ENCODE assay signal across 24 mouse cellular contexts in the genomic region with DNA sequence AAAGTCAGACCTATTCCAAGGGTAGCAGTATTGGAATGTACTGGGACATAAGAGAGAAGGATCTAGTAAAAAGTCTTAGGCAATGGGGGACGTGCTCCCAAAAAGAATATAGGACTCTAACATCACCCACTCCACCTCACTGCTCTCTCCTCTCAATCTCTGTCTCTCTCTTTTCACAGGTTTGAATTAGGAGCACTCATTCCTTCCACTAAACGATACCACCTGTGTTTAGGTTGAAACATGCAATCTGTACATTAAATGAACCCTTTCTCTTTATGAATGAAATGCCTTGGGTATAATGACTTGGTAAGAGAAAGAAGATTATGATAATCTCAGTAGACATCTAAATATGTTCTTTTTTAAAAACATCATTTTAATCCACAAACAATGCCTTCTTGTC.
DNase-seq lines count a peak whose midpoint lies in the region; ATAC-seq lines count a peak whose summit lies in the region.
"Had no signal": no experiment of that assay in that cellular context is flagged by ENCODE, and none has a peak within 500 bp of the region (broad histone marks: within the 10 kb centered on the region; RNA-seq: fewer than 3 reads in every experiment).

No protein-coding gene starts in this region.

- no peak for ATAC-seq in embryonic facial prominence, embryonic 11.5 days (replicated peaks; ENCODE audit: insufficient number of reproducible peaks, low FRiP score, low TSS enrichment, low read depth)
- peak; percentile 76; the same call in 1 of the 2 replicates for ATAC-seq in limb, embryonic 11.5 days (ENCODE audit: insufficient number of reproducible peaks, low FRiP score, low TSS enrichment, low read depth)
- peak; percentile 51; the same call in 1 of the 2 replicates for ATAC-seq in limb, embryonic 13.5 days (ENCODE audit: low FRiP score, low read depth)
- ATAC-seq: activated CD4-positive, CD25-positive, alpha-beta regulatory T cell, adult 4 months; CD4-positive, CD25-positive, alpha-beta regulatory T cell, adult 4 months; forebrain, embryonic 13.5 days; forebrain, embryonic 15.5 days; Patski had no signal

- H3K4me3 ChIP-seq in embryonic facial prominence, embryonic 11.5 days (ENCODE audit: low read depth, low read length) = no peak overlapping the region
- H3K4me3 ChIP-seq in embryonic facial prominence, embryonic 10.5 days = no peak overlapping the region
- H3K4me3 ChIP-seq in limb, embryonic 11.5 days (ENCODE audit: low read depth, low read length) = no peak overlapping the region
- H3K4me3 ChIP-seq in limb, embryonic 13.5 days = no peak overlapping the region
- H3K4me3 ChIP-seq: embryonic facial prominence, embryonic 12.5 days; forebrain, embryonic 13.5 days; forebrain, embryonic 15.5 days had no signal

- H3K27ac ChIP-seq in embryonic facial prominence, embryonic 11.5 days (replicated peaks; ENCODE audit: low read depth, low read length) = no peak overlapping the region
- no peak overlapping the region for H3K27ac ChIP-seq in embryonic facial prominence, embryonic 10.5 days (replicated peaks)
- H3K27ac ChIP-seq in limb, embryonic 11.5 days (replicated peaks; ENCODE audit: low read depth, low read length) = peak overlapping the region; percentile 60; the same call in 1 of the 2 replicates
- no peak overlapping the region for H3K27ac ChIP-seq in limb, embryonic 13.5 days
- H3K27ac ChIP-seq: embryonic facial prominence, embryonic 12.5 days; forebrain, embryonic 13.5 days; forebrain, embryonic 15.5 days had no signal

- no peaks in the 10 kb centered on the region for H3K27me3 ChIP-seq in embryonic facial prominence, embryonic 11.5 days (ENCODE audit: control insufficient read depth, insufficient read depth, low read length)
- H3K27me3 ChIP-seq in embryonic facial prominence, embryonic 10.5 days (replicated peaks; ENCODE audit: low read depth, poor library complexity, severe bottlenecking) = no peaks in the 10 kb centered on the region
- H3K27me3 ChIP-seq in limb, embryonic 11.5 days (ENCODE audit: control insufficient read depth, insufficient read depth, low read length) = no peaks in the 10 kb centered on the region
- H3K27me3 ChIP-seq in limb, embryonic 13.5 days = no peaks in the 10 kb centered on the region
- H3K27me3 ChIP-seq: CH12.LX; embryonic facial prominence, embryonic 12.5 days; forebrain, embryonic 13.5 days; forebrain, embryonic 15.5 days had no signal

- no peak overlapping the region for H3K4me2 ChIP-seq in embryonic facial prominence, embryonic 11.5 days (ENCODE audit: low read depth, low read length)
- no peak overlapping the region for H3K4me2 ChIP-seq in limb, embryonic 11.5 days (ENCODE audit: low read depth, severe bottlenecking)
- H3K4me2 ChIP-seq in limb, embryonic 13.5 days (replicated peaks) = no peak overlapping the region
- H3K4me2 ChIP-seq: embryonic facial prominence, embryonic 12.5 days; forebrain, embryonic 13.5 days; forebrain, embryonic 15.5 days had no signal

- no peaks in the 10 kb centered on the region for H3K36me3 ChIP-seq in embryonic facial prominence, embryonic 11.5 days (replicated peaks; ENCODE audit: control insufficient read depth, insufficient read depth, low read depth, low read length)
- H3K36me3 ChIP-seq in embryonic facial prominence, embryonic 10.5 days (replicated peaks) = no peaks in the 10 kb centered on the region
- H3K36me3 ChIP-seq in limb, embryonic 11.5 days (ENCODE audit: control insufficient read depth, insufficient read depth, low read length) = no peaks in the 10 kb centered on the region
- H3K36me3 ChIP-seq in limb, embryonic 13.5 days = no peaks in the 10 kb centered on the region
- H3K36me3 ChIP-seq: embryonic facial prominence, embryonic 12.5 days; forebrain, embryonic 15.5 days; G1E had no signal

- peak; percentile 50 for DNase-seq in embryonic facial prominence, embryonic 11.5 days (ENCODE audit: low spot score)
- no peak for DNase-seq in embryonic facial prominence, embryonic 10.5 days (ENCODE audit: low spot score)
- peak; percentile 38 for DNase-seq in forelimb bud, embryonic 11.5 days (ENCODE audit: low read depth, low spot score)
- DNase-seq in limb, embryonic 11.5 days (ENCODE audit: low spot score) = no peak
- DNase-seq in heart, postnatal 4 days = no peak
- DNase-seq in gastrocnemius, adult 8-10 months (ENCODE audit: low spot score in 2 of 2) = no peak
- DNase-seq: adrenal gland, adult 8-10 months; adrenal gland, postnatal 14 days; adrenal gland, postnatal 36 days; B cell, adult 2 months; cerebellum, adult 11-12 months; cerebellum, adult 2 months; cerebellum, adult 9-10 months; cerebellum, postnatal 10 days; cerebellum, postnatal 25 days had no signal

- no peaks in the 10 kb centered on the region for H3K9me3 ChIP-seq in embryonic facial prominence, embryonic 11.5 days (replicated peaks; ENCODE audit: control insufficient read depth, low read length)
- H3K9me3 ChIP-seq in embryonic facial prominence, embryonic 10.5 days = no peaks in the 10 kb centered on the region
- H3K9me3 ChIP-seq in limb, embryonic 11.5 days (ENCODE audit: control insufficient read depth, low read length) = no peaks in the 10 kb centered on the region
- H3K9me3 ChIP-seq in limb, embryonic 13.5 days = no peaks in the 10 kb centered on the region
- H3K9me3 ChIP-seq: embryonic facial prominence, embryonic 12.5 days; forebrain, embryonic 13.5 days; forebrain, embryonic 15.5 days had no signal

- H3K9ac ChIP-seq in embryonic facial prominence, embryonic 11.5 days (replicated peaks; ENCODE audit: low read length) = no peak overlapping the region
- H3K9ac ChIP-seq in limb, embryonic 11.5 days (ENCODE audit: low read length) = no peak overlapping the region
- H3K9ac ChIP-seq in limb, embryonic 13.5 days = no peak overlapping the region
- H3K9ac ChIP-seq: embryonic facial prominence, embryonic 12.5 days; forebrain, embryonic 13.5 days; forebrain, embryonic 15.5 days had no signal

- WGBS in embryonic facial prominence, embryonic 11.5 days = 52% methylated on average over 2 of the region's 2 CpGs
- 60% methylated on average over 2 of the region's 2 CpGs for WGBS in embryonic facial prominence, embryonic 10.5 days
- WGBS in limb, embryonic 11.5 days = 11% methylated on average over 2 of the region's 2 CpGs
- WGBS in limb, embryonic 13.5 days = 18% methylated on average over 2 of the region's 2 CpGs

- H3K4me1 ChIP-seq in embryonic facial prominence, embryonic 11.5 days (ENCODE audit: control insufficient read depth, insufficient read depth, low read length) = no peaks in the 10 kb centered on the region
- H3K4me1 ChIP-seq in embryonic facial prominence, embryonic 10.5 days = peaks cover 9% of the 10 kb centered on the region
- H3K4me1 ChIP-seq in limb, embryonic 11.5 days (ENCODE audit: control insufficient read depth, insufficient read depth, low read length) = peaks cover 5% of the 10 kb centered on the region; the same call in 1 of the 2 replicates
- H3K4me1 ChIP-seq in limb, embryonic 13.5 days = peaks cover 10% of the 10 kb centered on the region
- H3K4me1 ChIP-seq: forebrain, embryonic 13.5 days; forebrain, embryonic 15.5 days had no signal

Comparison
In these comparisons a context has a peak if more than half of its experiments do, and no peak if none do; other contexts are left out.
1. DNase-seq: peak in embryonic facial prominence, embryonic 11.5 days (single experiment) and forelimb bud, embryonic 11.5 days (single experiment); none in embryonic facial prominence, embryonic 10.5 days (single experiment), limb, embryonic 11.5 days (single experiment), heart, postnatal 4 days (single experiment) and gastrocnemius, adult 8-10 months (0 of 2).